Mouse (Mus musculus): ENCODE results near the gene Enox2.
"Not testable (repeated sequence)": the region's sequence is repeated elsewhere in the genome, so short reads cannot be mapped to it uniquely, and the experiment has no call there.

Enox2 gene

DNA sequence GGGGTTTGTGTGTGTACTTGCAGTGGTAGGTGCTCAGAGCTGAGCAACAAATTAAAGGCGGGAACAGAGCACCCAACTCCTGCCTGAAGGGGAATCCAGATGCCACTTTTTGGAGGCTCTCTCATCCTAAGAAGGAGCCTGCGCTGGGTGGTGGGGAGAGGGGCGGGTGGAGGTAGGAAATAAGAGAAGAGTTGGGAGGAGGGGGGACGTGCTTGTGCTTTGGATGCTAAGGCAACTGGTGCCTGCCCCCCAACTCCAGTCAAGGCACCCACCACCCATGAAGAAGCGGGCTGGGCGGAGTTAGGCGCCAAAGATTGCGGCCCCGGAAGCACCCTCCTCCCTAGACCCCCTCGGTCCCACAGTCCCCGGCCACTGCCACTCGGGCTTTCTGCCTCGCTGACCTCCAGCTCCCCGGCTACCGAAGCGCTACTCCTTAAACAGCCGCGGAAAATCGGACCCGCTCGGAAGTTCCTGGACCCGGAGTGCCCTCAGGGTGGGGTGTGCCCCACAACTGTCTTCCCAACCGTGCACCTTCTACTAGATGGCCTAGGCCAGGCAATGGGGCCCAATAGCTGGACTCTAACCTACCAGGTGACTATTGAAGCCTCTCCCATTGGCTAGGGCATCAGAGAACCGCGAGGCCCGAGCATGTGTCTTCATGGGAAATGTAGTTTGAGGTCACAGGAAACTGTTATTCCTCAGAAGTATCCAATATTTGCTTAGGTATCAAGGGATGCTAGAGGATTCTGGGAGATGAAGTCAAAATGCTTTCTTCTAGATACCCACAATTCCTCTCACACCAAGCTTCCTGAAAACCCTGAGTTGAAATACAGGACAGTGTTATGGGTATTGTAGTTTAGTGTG lies at the start of gene Enox2:
Enox2 (minus strand) TSS at position 560 of the 864 bp plus-strand sequence.
- DNase-seq: peak; percentile 72 to 79

DNA sequence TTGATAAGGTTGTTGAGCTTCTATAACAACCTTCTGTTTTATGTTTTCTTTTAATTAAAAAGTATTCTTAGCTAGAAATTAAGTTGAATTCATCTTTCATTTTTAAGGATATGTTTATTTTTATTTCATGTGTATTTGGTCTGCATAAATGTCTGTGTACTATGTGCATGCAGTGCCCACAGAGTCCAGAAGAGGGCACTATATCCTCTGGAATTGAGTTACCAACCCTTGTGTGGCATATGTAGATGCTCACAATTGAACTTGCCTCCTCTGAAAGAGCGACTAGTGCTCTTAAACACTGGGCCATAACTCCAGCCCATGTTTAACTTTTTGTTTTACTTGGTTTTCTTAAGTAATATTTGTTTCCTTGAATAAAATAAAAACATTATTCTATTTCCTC lies 21.4 kb upstream of the Enox2 start:
- DNase-seq: peak; percentile 12 to 22

GRCm38 (mm10) chrX:49306659-49307058 lies 18.6 kb upstream of the Enox2 start:
- DNase-seq: peak in 1 of 2 experiments; percentile 1

- DNase-seq: no peak
Measured at GRCm38 (mm10) chrX:49279918-49280586, 8.0 kb downstream of the Enox2 start.

GRCm38 (mm10) chrX:49273487-49274042 lies 14.5 kb downstream of the Enox2 start:
- no peak for DNase-seq

DNA sequence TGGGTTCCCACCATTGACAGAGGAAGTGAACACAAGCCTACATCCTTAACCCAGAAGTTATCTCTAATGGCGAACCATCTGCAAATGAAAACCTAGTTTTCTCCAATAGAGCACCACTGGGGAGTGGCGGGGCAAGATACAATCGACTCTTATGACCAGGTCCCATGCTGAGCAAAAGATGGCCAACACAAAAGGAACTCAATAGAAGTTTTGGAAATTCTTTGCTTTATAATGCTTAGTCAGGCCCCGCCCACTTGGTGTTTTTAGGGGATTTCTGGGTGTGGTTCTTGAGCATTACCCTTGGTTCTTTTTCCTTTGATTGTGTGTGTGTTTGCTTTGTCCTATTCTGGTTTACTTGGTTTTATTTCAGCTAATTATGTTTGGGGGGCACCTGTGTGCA lies 37.2 kb downstream of the Enox2 start:
- DNase-seq: no peak

GRCm38 (mm10) chrX:49225792-49226426 lies 62.1 kb downstream of the Enox2 start:
- no peak for DNase-seq

DNA sequence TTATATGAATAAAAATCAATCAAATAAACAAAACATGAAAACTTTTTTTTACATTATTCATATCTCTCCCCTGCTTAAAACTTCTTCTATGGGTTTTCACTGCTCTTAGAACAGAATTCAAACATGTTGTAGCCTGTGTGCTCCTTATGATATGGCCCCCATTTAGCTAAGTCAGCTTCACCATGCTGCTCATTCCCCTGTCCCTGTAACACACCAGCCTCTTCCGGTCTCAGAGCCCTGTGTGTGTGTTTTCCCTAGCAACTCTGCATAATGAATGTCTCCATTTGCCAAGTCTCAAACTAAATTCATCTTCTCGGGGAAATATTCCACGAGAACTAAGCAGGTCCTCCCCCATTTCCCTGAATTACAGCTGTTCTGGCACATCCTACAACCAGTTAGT lies 71.6 kb downstream of the Enox2 start:
- no peak for DNase-seq

DNA sequence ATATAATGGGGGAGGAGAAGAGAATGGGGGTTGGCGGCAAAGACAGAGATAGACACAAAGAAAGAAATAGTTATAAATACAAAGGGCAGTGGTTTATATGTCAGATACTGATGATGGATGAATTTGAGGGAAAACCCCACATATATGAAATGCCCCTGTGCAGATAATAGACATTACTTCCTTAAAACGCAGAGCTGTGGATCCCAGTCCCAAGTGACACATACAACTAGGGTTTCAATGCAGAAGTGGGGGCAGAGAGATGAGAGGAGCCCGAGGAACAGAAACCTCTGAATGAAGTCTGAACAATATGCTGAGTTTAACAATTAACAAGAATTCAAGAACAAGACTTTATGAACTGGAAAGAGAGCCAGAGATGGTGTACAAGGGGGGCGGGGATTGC lies 91.7 kb downstream of the Enox2 start:
- no peak for DNase-seq

GRCm38 (mm10) chrX:49181136-49181535 lies 106.9 kb downstream of the Enox2 start:
- DNase-seq: no peak

GRCm38 (mm10) chrX:49178670-49179069 lies 109.4 kb downstream of the Enox2 start:
- no peak for DNase-seq

- DNase-seq: no peak
Measured at GRCm38 (mm10) chrX:49154280-49154679, 133.8 kb downstream of the Enox2 start.

GRCm38 (mm10) chrX:49124774-49125429 lies 163.2 kb downstream of the Enox2 start:
- no peak for DNase-seq

- no peak for DNase-seq
Measured at GRCm38 (mm10) chrX:49116465-49116864, 171.6 kb downstream of the Enox2 start.

DNA sequence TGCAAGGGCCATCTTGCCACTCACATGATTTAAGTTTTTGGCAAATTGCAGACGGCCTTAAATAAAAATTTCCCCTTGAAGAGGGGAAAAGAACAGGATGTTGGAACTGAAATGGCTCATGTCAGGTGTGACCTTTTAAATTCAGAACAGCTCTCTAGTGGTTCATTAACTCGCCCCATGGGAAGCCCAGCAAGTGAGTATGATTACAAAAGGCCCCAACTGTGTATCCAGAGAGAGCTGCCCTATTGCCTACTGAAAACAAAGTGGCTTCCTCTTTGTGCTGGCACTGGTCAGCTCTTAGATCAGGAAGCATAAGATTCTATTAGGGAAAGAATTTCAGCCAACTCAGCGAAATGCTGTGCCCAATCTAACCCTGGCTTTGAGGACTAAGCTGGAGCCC lies 175.6 kb downstream of the Enox2 start:
- no peak for DNase-seq

DNA sequence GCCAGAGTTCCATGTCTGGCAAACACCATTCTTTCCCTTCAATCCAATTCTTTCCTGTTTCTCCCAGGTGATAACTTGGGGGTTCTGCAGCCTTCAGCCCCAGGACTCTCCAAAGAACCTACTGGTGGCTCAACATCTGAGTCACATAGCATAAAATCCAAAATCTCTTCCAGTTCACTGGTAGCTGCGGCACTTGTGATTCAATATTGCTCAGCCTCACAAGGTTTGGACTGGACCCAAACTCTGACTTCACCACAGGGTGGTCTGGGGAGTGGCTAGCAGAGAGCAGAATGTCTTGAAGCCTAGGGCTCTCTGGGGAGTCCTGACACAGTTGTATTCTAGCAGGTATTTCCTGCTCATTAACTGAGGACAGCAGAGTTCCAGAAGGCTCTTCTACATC lies 187.5 kb downstream of the Enox2 start:
- DNase-seq: not testable (repeated sequence)

- DNase-seq: no peak
Measured at GRCm38 (mm10) chrX:49096249-49096648, 191.8 kb downstream of the Enox2 start.

GRCm38 (mm10) chrX:49075055-49075454 lies 213.0 kb downstream of the Enox2 start:
- DNase-seq: no peak

DNA sequence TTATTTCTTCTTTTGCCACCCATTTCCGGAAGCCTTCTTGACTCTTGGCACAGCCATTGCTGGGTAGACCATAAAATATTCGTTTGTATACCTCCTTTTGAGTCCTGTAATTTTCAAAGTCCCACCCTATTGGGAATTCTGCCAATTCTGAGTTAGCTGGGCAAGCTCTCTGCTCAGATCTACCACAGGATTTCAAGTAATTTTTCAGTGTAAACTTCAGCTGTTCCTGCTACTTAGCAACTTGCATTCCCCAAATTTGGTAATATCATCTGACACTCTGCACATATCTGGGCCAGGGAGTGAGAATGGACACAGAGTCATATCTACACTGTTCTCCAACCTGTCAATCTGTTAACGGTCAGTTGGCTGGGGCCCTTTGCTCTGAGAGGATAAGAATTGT lies 214.5 kb downstream of the Enox2 start:
- DNase-seq: no peak

- DNase-seq: no peak
Measured at GRCm38 (mm10) chrX:49045118-49045517, 242.9 kb downstream of the Enox2 start.

DNA sequence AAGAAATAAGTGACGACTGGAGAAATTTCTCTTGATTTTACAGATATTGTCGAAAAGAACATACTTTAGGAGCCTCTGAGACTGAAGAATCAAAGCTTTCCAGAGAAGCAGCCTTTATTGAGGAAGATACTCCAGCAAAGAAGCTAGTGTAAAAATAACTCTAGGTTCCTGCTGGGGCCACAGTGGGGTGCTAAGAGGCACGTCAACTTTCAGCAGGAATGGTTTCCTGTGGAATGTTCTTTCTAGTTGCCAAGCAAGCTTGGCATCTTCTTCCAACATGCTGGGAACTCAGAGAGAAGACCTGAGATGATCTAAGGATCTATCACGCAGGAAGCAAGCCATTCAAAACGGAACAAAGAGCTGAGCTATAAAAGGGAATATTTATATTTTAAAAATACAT lies 278.3 kb downstream of the Enox2 start:
- no peak for DNase-seq

- DNase-seq: no peak
Measured at GRCm38 (mm10) chrX:49005655-49006054, 282.4 kb downstream of the Enox2 start.

DNA sequence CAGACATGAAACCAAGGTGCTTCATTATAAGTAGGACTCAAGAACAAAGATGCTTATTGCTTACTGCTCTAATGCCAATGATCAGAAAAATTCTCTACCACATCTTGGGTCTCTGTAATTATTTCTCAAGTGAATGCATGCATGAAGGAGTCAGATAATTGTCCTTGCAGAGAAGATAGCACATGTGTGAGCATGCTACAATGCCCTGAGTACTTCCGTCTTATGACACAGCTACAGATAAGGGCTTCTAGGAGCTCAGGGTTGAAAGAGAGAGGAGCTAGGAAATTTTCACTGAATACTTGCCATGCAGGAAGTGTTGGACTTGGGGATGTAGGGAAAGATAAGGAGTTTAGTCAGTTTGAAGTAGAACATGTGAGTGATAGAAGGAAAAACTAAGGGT lies 285.2 kb downstream of the Enox2 start:
- no peak for DNase-seq

Data from thymus, postnatal 36 days (tissue).